Mouse (Mus musculus): ENCODE data around the gene Zfp704. TPM values are rescaled to one million over a fixed set of nuclear protein-coding genes. Genes with fewer than 3 reads are reported as not detected.

Zfp704 gene
- polyA plus RNA-seq, 1 experiment from 2014 or later, result 8.9 TPM

- WGBS, result 97% methylated on average over 7 of the region's 7 CpGs
- no peak for DNase-seq (ENCODE audit: low spot score)
- Histone ChIP-seq H3K4me1 (ENCODE audit: control insufficient read depth, insufficient read depth, low read length) (peaks cover 4% of the 10 kb centered on the region; the same call in 1 of the 2 replicates), H3K4me3 (ENCODE audit: low read depth, low read length) (no peak overlapping the region), H3K27ac (ENCODE audit: low read depth, low read length) (no peak overlapping the region), H3K9ac (ENCODE audit: low read length) (no peak overlapping the region), H3K4me2 (ENCODE audit: low read length) (no peak overlapping the region), H3K9me3 (replicated peaks; ENCODE audit: control insufficient read depth, low read length) (no peaks in the 10 kb centered on the region), H3K27me3 (replicated peaks; ENCODE audit: control insufficient read depth, insufficient read depth, low read length) (no peaks in the 10 kb centered on the region), H3K36me3 (ENCODE audit: control insufficient read depth, insufficient read depth, low read length) (no peaks in the 10 kb centered on the region)
- no peak for ATAC-seq
Observed at GRCm38 (mm10) chr3:9587304-9587703, 22.6 kb downstream of the Zfp704 start.

- WGBS, result 58% methylated on average over 2 of the region's 2 CpGs
- no peak for ATAC-seq
Observed at GRCm38 (mm10) chr3:9583516-9583915, 26.4 kb downstream of the Zfp704 start.

GRCm38 (mm10) chr3:9580952-9581798, 28.7 kb downstream of the Zfp704 start:
- DNase-seq (ENCODE audit: low spot score) (no peak), ATAC-seq (no peak)
- H3K4me1 ChIP-seq (ENCODE audit: control insufficient read depth, insufficient read depth, low read length), result peaks cover 19% of the 10 kb centered on the region
- H3K36me3 ChIP-seq (ENCODE audit: control insufficient read depth, insufficient read depth, low read length), result no peaks in the 10 kb centered on the region
- no peaks in the 10 kb centered on the region for H3K9me3 ChIP-seq (replicated peaks; ENCODE audit: control insufficient read depth, low read length)
- no peaks in the 10 kb centered on the region for H3K27me3 ChIP-seq (replicated peaks; ENCODE audit: control insufficient read depth, insufficient read depth, low read length)
- H3K4me3 ChIP-seq (ENCODE audit: low read depth, low read length), result no peak overlapping the region
- WGBS, result 97% methylated on average over 14 of the region's 14 CpGs
- no peak overlapping the region for H3K4me2 ChIP-seq (ENCODE audit: low read length)
- no peak overlapping the region for H3K9ac ChIP-seq (ENCODE audit: low read length)
- H3K27ac ChIP-seq (ENCODE audit: low read depth, low read length), result no peak overlapping the region

More at GRCm38 (mm10) chr3:9583516-9583915, 26.4 kb downstream of the Zfp704 start:
- peaks cover 14% of the 10 kb centered on the region for H3K4me1 ChIP-seq (ENCODE audit: control insufficient read depth, insufficient read depth, low read length)
- no peak for DNase-seq (ENCODE audit: low spot score)
- H3K27ac ChIP-seq (ENCODE audit: low read depth, low read length), result no peak overlapping the region
- H3K9me3 ChIP-seq (replicated peaks; ENCODE audit: control insufficient read depth, low read length), result no peaks in the 10 kb centered on the region
- no peak overlapping the region for H3K4me2 ChIP-seq (ENCODE audit: low read length)
- H3K36me3 ChIP-seq (ENCODE audit: control insufficient read depth, insufficient read depth, low read length), result no peaks in the 10 kb centered on the region
- no peaks in the 10 kb centered on the region for H3K27me3 ChIP-seq (replicated peaks; ENCODE audit: control insufficient read depth, insufficient read depth, low read length)
- H3K9ac ChIP-seq (ENCODE audit: low read length), result no peak overlapping the region
- no peak overlapping the region for H3K4me3 ChIP-seq (ENCODE audit: low read depth, low read length)

DNA sequence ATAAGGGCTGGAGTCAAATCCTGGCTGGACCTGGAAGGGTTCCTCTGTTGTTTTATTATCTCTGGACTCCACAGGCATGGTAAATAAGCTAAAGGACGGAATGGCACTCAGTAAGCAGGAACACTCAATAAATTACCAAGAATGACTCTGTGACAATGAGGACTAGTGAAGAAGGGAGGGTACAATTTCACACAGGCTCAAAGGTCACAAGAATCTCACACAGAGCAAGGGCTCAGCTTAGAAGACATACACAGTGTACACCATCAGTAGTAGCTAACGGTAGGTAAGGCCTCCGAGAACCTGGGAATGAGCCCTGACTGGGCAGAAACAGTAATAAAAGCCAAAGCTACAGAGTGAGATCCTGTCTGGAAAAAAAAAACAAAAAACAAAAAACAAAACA, 29.8 kb downstream of the Zfp704 start:
- no peak for DNase-seq (ENCODE audit: low spot score)
- H3K4me3 ChIP-seq (ENCODE audit: low read depth, low read length), result no peak overlapping the region
- no peak overlapping the region for H3K4me2 ChIP-seq (ENCODE audit: low read length)
- H3K9me3 ChIP-seq (replicated peaks; ENCODE audit: control insufficient read depth, low read length), result no peaks in the 10 kb centered on the region
- H3K36me3 ChIP-seq (ENCODE audit: control insufficient read depth, insufficient read depth, low read length), result no peaks in the 10 kb centered on the region
- peaks cover 20% of the 10 kb centered on the region for H3K4me1 ChIP-seq (ENCODE audit: control insufficient read depth, insufficient read depth, low read length)
- no peak overlapping the region for H3K9ac ChIP-seq (ENCODE audit: low read length)
- 89% methylated on average over 3 of the region's 3 CpGs for WGBS
- no peak overlapping the region for H3K27ac ChIP-seq (ENCODE audit: low read depth, low read length)
- H3K27me3 ChIP-seq (replicated peaks; ENCODE audit: control insufficient read depth, insufficient read depth, low read length), result no peaks in the 10 kb centered on the region
- no peak for ATAC-seq

GRCm38 (mm10) chr3:9579028-9579643, 30.7 kb downstream of the Zfp704 start:
- Histone ChIP-seq H3K4me2 (ENCODE audit: low read length) (no peak overlapping the region), H3K9ac (ENCODE audit: low read length) (no peak overlapping the region), H3K36me3 (ENCODE audit: control insufficient read depth, insufficient read depth, low read length) (no peaks in the 10 kb centered on the region), H3K27ac (ENCODE audit: low read depth, low read length) (no peak overlapping the region), H3K4me3 (ENCODE audit: low read depth, low read length) (no peak overlapping the region), H3K9me3 (replicated peaks; ENCODE audit: control insufficient read depth, low read length) (no peaks in the 10 kb centered on the region), H3K4me1 (ENCODE audit: control insufficient read depth, insufficient read depth, low read length) (peaks cover 24% of the 10 kb centered on the region), H3K27me3 (replicated peaks; ENCODE audit: control insufficient read depth, insufficient read depth, low read length) (no peaks in the 10 kb centered on the region)
- whole genome bisulfite sequencing, result 69% methylated on average over 4 of the region's 4 CpGs
- DNase-seq (ENCODE audit: low spot score), result no peak
- ATAC-seq, result no peak

GRCm38 (mm10) chr3:9576872-9577271, 33.0 kb downstream of the Zfp704 start:
- H3K4me3 ChIP-seq (ENCODE audit: low read depth, low read length), result no peak overlapping the region
- ATAC-seq, result no peak
- peaks cover 22% of the 10 kb centered on the region for H3K4me1 ChIP-seq (ENCODE audit: control insufficient read depth, insufficient read depth, low read length)
- no peak overlapping the region for H3K27ac ChIP-seq (ENCODE audit: low read depth, low read length)
- H3K9me3 ChIP-seq (replicated peaks; ENCODE audit: control insufficient read depth, low read length), result no peaks in the 10 kb centered on the region
- no peak overlapping the region for H3K9ac ChIP-seq (ENCODE audit: low read length)
- no peaks in the 10 kb centered on the region for H3K36me3 ChIP-seq (ENCODE audit: control insufficient read depth, insufficient read depth, low read length)
- H3K27me3 ChIP-seq (replicated peaks; ENCODE audit: control insufficient read depth, insufficient read depth, low read length), result no peaks in the 10 kb centered on the region
- no peak for DNase-seq (ENCODE audit: low spot score)
- 86% methylated on average over 4 of the region's 4 CpGs for WGBS
- H3K4me2 ChIP-seq (ENCODE audit: low read length), result no peak overlapping the region

GRCm38 (mm10) chr3:9574305-9574704, 35.6 kb downstream of the Zfp704 start:
- Histone ChIP-seq H3K9ac (ENCODE audit: low read length) (no peak overlapping the region), H3K27me3 (replicated peaks; ENCODE audit: control insufficient read depth, insufficient read depth, low read length) (no peaks in the 10 kb centered on the region), H3K4me1 (ENCODE audit: control insufficient read depth, insufficient read depth, low read length) (peaks cover 18% of the 10 kb centered on the region), H3K4me2 (ENCODE audit: low read length) (no peak overlapping the region), H3K27ac (ENCODE audit: low read depth, low read length) (no peak overlapping the region), H3K9me3 (replicated peaks; ENCODE audit: control insufficient read depth, low read length) (no peaks in the 10 kb centered on the region), H3K36me3 (ENCODE audit: control insufficient read depth, insufficient read depth, low read length) (no peaks in the 10 kb centered on the region), H3K4me3 (ENCODE audit: low read depth, low read length) (no peak overlapping the region)
- ATAC-seq (no peak), DNase-seq (ENCODE audit: low spot score) (no peak)
- 58% methylated on average over 8 of the region's 8 CpGs for WGBS

DNA sequence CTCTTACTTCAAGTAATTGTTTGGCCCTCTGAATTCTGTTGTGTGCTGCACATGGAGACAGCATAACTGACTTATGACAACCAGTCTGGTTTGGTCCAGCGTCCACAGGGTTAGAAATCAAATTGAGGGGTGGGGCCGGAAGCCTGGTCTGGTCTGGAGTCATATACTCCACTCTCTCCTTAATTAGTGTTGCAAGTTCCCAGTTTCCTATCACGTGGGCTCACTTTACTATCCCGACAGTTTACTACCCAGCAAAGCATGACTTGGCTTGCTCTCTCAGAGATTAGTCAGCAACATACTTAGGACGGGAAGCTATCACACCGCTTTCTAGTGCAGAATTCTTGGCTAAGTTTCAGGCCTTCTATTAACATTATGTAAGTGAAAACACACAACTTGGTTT, 36.3 kb downstream of the Zfp704 start:
- no peaks in the 10 kb centered on the region for H3K9me3 ChIP-seq (replicated peaks; ENCODE audit: control insufficient read depth, low read length)
- H3K4me2 ChIP-seq (ENCODE audit: low read length), result no peak overlapping the region
- DNase-seq (ENCODE audit: low spot score), result peak; percentile 45
- 44% methylated on average over 6 of the region's 6 CpGs for WGBS
- no peaks in the 10 kb centered on the region for H3K36me3 ChIP-seq (ENCODE audit: control insufficient read depth, insufficient read depth, low read length)
- no peak overlapping the region for H3K27ac ChIP-seq (ENCODE audit: low read depth, low read length)
- no peak overlapping the region for H3K9ac ChIP-seq (ENCODE audit: low read length)
- no peak overlapping the region for H3K4me3 ChIP-seq (ENCODE audit: low read depth, low read length)
- no peak for ATAC-seq
- H3K4me1 ChIP-seq (ENCODE audit: control insufficient read depth, insufficient read depth, low read length), result peaks cover 18% of the 10 kb centered on the region
- H3K27me3 ChIP-seq (replicated peaks; ENCODE audit: control insufficient read depth, insufficient read depth, low read length), result no peaks in the 10 kb centered on the region

DNA sequence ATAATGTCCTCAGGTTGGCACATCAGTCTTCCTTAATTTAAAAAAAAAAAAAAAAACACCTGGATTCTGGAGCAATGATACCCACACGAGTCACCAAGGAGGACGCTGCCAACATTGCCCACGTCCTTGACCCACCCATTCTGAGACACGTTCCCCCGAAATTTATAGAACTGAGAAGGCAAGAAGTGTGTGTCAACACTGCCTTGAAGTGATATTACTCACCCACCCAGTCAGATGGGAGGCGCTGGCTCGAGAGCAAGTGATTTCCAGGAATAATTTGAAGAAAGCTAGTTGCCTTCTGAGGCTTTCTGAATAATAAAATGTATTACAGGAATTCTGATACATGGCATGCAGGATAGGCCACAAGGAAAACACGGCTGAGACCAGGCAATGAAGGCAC, 37.6 kb downstream of the Zfp704 start:
- Histone ChIP-seq H3K4me1 (ENCODE audit: control insufficient read depth, insufficient read depth, low read length) (peaks cover 22% of the 10 kb centered on the region), H3K27ac (ENCODE audit: low read depth, low read length) (no peak overlapping the region), H3K4me2 (ENCODE audit: low read length) (no peak overlapping the region), H3K27me3 (replicated peaks; ENCODE audit: control insufficient read depth, insufficient read depth, low read length) (no peaks in the 10 kb centered on the region), H3K36me3 (ENCODE audit: control insufficient read depth, insufficient read depth, low read length) (no peaks in the 10 kb centered on the region), H3K9me3 (replicated peaks; ENCODE audit: control insufficient read depth, low read length) (no peaks in the 10 kb centered on the region), H3K9ac (ENCODE audit: low read length) (no peak overlapping the region), H3K4me3 (ENCODE audit: low read depth, low read length) (no peak overlapping the region)
- ATAC-seq (no peak), DNase-seq (ENCODE audit: low spot score) (no peak)
- WGBS, result 75% methylated on average over 8 of the region's 8 CpGs

All from forebrain, embryonic 14.5 days (tissue).